Mouse (Mus musculus) gastrocnemius, postnatal 36 days (tissue): ENCODE measurements around the gene Ralgapb. TPM values are rescaled to one million over a fixed set of nuclear protein-coding genes. Genes with fewer than 3 reads are reported as not detected.
"Not testable (repeated sequence)": the region's sequence is repeated elsewhere in the genome, so short reads cannot be mapped to it uniquely, and the experiment has no call there.

Experiments
- DNase-seq, 2 experiments: peaks; one replicate each; pipeline ENCODE4 v3.0.0; 2022
- intact Hi-C: fragments of 180-260 bp; cut with DNase I; formaldehyde crosslinking; loops from one replicate; pipeline ENCODE4 v1.15.1; 2025
- total RNA-seq, 2 experiments: library from RNA; stranded (reverse); gene quantifications; 2 replicates each; pipeline ENCODE4 v1.2.3; 2021

The Ralgapb gene
- total RNA-seq, 2 experiments from 2014 or later, result 24.1 to 25.5 TPM

DNA sequence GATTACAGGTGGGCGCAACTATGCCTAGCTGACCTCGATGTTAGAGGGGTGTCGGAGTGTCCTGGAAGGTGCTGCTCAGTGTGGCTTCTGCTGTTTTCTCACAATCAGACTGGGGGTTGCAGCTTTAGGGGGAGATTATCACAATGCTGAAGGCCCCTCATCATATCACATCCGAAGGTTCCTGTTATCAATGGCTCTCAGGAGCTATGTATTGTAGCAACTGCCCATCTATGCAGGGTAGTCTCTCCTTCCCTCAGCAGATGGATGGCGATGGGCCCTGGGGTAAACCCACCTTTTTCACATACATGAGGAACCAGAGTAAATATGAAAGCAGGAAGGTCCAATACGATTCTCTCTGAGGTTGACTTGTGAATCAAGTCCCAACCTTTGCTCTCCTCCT, 13.3 kb upstream of the Ralgapb start:
- intact Hi-C loops, result no loop called here

DNA sequence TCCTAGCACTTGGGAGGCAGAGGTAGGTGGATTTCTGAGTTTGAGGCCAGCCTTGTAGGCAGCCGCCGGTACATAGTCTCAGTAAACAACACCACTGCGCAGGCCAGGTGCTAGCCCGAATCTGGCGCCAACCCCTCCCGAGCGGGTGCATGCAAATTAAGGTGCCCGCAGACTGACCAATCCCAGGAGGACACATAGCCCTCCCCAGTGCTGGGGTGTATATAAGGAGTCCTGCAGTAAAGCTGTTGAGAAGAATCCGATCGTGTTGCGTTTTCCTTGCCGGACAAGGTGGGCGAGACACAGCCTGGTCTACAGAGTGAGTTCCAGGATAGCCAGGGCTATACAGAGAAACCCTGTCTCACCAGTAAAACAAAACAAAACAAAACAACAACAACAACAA, 12.5 kb upstream of the Ralgapb start:
- DNase-seq, intact Hi-C loops: not testable (repeated sequence)

More for the DNA sequence above, 13.3 kb upstream of the Ralgapb start:
- no peak for DNase-seq

DNA sequence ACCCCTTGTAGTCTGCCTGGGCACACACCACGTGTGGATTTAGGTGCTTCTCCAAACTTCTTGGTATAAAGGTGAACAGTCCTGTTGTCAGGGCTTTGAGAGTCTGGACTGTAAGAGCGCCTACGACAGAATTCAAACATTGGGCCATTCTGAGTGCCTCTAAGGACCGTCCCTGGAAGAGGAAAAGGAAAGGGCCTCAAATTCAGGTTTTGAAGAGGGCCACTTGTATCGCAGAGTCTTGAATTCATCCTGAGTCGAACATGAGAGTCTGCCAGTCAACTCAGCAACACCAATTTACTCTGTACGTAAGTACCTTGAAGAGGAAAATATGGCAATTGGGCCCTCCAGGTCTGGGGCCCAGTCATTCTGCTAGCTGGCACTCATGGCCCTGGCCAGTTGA, 6.7 kb upstream of the Ralgapb start:
- intact Hi-C loops, result no loop called here
- DNase-seq, result no peak

DNA sequence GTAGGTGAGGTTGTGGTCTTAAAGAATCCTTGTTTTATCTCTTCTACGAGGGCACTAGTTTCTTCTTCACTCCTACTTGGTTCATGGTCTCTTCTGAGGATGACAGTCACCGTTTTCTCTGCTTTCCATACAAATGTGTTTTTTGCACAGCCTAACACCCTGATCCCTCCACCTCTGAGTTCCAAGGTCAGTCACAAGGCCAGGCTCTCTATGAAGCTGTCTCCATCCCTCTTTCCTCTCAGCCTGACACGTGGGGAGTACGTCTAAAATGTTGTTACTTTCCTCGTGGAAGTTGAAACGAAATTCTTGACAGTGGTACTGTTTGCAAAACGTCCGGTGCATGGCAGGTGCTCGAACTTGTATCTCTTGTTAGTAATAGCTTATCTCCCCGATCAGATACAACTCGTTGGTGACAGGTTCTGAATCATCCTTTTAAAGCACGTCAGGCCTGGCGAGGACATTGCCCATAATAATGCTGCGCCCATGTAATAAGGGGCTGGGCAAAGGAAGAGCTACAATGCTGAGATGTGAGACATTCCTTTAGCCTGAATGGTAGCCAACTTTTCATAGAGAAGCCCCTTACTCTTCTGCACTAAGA, 552 bp upstream of the Ralgapb start:
- intact Hi-C loops, result no loop called here
- DNase-seq, result no peak

DNA sequence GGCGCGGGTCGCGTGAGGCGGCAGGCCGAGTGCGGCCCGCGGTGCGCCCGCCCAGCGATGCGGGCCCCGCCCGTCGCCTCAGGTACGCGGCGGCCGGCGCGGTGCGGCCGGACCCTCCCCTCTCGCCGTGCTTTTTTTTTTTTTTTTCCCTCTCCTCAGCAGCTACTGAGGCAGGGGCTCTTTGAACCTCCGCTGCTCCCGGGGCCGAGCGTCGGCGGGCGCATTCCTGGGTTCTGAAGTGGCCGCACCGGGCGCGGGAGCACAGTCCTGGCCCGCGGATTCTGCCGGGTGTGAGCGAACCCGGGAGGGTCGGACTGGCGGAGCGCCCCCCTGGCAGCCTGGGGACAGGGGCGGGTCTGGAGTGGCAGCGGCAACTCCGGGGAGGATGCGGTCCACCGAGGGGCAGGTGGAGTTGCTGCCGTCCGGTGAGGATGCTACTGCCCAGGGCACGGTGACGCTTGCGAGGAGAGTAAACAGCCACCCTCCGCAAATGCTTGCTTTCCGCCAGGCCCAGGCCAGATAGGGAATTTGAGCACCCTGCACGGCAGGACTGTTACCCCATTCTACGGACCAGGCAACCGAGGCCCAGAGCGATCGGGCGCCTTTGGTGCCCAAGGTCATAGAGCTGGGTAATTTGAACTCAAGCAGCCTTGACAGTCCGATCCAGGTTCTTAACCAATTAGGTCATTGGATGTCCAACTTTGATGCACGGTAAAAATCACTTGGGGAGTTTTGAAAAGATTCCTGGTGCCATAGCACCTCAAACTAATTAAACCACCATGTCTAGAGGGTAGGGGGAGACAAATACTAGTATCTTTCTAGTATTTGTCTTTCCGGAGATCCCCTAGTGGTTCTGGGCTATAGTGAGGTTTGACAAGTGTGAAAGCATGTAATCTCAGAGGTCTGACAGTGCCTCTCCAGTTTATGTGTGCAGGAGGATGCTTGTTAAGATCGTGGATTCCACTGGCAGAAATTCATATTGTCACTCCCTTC, 670 bp downstream of the Ralgapb start:
- DNase-seq, result peak; percentile 15 to 37
- intact Hi-C loops, result no loop called here

DNA sequence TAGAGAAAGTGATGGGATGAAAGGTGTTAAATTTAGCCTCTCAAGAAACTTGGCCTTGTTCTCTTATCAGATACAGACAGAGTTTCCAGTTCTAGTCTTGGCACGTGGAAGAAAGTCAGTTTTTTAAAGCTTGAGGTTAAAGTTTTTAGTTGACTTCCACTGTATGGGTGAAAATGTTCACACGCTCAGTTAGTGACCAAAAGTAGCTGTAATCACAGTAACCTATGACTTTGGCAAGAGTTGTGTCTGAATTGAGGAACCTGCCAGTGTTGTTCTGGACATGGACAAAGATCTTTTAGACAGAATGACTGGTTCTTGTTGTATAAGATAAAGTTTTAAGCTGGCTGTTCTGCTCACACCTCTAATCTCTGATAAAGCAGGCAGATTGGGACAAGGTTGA, 3.6 kb downstream of the Ralgapb start:
- intact Hi-C loops, result no loop called here
- no peak for DNase-seq

DNA sequence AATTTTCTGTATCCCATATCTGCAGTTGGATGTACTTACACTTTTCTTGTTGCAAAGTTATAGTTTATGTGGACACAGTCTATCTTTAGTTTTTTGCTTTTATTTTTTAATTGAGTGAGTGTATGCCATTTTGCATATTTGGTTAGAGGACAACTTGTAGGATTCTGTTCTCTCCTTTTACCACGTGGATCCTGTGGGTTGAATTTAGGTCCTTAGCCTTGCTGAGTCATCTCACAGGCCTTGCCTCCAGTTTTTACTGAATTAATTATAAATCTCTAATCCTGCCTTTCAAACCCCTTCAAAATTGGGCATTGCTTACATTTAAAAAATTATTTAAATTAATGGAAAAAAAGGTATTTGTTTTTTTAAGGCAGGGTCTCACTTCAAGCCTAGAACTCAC, 6.2 kb downstream of the Ralgapb start:
- no peak for DNase-seq
- intact Hi-C loops, result no loop called here

DNA sequence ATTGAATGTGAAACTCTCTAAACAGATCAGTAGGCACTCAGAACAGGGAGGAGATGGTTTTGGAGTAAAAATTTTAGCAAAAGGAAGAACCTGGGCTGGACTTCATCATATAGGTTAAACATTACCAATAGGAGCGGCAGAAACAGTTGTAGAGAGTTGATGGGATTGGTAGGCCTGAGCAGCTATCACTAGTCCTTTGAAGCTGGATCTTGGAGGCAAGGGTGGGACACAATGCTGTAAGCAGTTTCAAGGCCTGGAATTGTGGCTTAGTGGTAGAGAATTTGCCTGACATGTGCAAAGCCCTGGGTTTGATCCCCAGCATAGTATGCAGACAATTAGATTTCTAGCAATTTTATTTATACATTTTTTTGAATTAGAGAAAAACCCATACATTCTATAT, 9.0 kb downstream of the Ralgapb start:
- intact Hi-C loops, result no loop called here
- DNase-seq, result no peak

DNA sequence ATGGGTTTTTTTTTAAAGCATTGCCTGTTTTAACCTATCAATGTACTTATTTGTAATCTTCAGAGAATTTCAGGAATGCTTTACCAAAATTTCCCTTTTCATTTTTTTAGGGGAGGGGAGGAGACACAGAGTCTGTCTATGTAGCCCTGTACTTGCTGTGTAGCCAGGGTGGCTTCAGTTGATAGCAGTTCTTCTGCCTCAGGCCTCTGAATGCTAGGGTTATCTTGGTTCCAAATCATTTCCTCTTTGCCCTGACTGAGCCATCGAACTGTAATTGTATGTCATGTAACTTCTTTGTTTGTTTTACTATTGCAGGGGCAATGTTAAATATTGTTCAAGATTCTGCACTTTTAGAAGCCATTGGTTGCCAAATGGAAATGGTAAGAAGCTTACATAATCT, 36.2 kb downstream of the Ralgapb start:
- no peak for DNase-seq
- intact Hi-C loops, result no loop called here

DNA sequence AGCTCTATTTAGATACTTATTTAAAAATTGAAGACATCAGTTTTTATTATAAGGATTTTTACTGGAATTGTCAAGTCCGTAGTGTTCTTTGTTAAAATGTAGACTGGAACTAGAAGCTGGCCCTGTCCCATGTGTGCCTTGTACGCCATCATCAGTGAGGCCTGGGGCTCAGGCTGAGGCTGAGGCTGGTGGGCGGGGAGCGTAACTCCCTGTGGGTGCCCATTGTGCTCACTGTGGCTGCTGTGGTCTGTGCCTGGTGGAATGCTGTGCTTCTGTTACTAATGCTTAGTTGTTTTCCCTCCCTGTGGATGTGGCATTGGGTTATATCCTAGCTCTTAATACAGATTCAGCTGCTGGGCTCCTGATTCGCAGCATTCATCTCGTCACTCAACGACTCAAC, 40.2 kb downstream of the Ralgapb start:
- DNase-seq, result no peak
- intact Hi-C loops, result no loop called here

DNA sequence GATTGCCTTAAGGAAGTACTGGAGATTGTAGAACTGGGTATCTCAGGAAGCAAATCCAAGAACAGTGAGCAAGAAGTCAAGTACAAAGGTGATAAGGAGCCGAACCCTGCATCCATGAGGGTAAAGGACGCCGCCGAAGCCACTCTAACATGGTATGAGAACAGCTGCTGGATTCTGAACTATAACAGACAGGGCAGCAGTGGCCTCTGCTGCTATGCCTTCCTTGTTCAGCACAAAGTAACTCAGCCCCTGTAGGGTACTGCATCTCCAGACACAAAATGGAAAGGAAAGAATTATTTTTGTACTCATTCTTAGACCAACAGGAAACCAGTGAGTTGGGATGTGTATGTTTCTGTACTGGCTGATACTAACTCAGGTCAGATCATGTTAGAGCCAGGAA, 46.8 kb downstream of the Ralgapb start:
- no peak for DNase-seq
- intact Hi-C loops, result no loop called here

DNA sequence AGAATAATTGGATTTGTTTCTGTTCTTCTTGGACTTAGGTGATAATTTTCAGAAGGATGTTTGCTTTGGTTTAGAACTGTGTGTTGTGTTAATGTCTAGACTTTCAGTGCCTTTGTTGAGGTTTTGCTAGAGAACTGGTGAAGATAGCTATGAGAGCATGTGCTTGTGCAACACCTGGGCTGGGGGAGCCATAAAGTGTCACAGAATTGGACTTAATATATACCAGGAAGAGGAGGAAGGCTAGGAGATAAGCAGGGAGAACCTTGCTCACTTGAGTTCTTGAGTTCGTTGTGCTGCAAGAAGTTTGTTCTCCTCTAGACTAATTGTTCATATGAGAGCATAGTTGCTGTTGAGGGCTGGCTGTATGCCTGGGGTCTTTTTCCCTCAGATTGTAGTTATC, 48.0 kb downstream of the Ralgapb start:
- intact Hi-C loops, result no loop called here
- no peak for DNase-seq

DNA sequence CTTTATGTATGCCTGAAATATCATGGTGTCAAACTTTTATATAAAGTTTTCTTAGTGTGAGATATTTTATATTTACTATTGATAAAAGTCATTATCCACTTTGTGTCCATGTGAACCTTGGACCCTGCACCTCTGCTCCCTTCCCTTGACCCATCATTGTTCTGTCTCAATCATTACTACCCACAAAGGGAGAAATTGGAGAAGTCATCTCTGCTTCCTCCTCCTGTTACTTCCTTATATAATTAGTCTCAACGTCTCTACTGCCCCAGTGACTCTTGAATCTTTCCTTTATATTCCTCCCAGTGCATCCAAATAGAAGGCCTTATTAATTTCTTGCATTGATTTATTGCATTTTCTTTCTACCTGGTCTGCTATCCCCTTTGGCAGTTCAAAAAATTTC, 52.8 kb downstream of the Ralgapb start:
- intact Hi-C loops, result no loop called here
- DNase-seq, result no peak

DNA sequence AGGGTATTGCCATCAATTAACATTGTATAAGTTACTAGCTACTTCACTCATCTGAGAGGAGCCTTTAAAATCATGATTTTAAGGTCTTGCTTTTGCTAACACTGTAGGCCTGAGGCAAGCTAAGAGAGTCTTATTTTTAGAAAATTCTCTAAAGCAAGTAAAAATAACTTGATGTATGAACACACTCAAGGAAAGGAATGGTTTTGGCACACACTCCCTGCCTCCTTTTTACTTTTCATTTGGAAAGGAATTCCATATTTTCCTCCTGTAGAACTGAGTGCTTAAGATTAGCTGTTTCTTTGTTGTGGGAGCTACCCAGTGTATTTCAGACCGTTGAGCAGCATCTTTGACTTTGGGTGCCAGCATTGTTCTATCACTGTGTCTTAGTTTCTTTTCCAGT, 64.5 kb downstream of the Ralgapb start:
- DNase-seq, result no peak
- intact Hi-C loops, result no loop called here

DNA sequence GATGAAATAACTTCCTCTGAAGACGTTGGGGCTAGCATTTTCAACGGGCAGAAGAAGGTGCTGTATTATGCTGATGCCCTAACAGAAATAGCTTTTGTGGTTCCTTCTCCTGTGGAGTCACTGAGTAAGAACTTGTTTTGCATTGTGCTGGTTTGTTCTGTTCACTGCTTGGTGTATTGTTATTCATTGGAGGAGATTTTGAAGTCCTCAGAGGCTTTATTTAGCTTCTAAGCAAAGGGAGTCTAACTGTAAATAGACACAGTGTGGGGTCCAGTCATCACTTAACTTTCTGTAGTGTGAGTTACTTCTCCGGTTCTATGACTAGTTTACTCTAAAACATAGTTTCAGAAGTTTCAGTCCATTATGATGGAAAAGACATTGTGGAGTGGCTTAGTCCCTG, 68.0 kb downstream of the Ralgapb start:
- intact Hi-C loops, result no loop called here
- DNase-seq, result no peak

DNA sequence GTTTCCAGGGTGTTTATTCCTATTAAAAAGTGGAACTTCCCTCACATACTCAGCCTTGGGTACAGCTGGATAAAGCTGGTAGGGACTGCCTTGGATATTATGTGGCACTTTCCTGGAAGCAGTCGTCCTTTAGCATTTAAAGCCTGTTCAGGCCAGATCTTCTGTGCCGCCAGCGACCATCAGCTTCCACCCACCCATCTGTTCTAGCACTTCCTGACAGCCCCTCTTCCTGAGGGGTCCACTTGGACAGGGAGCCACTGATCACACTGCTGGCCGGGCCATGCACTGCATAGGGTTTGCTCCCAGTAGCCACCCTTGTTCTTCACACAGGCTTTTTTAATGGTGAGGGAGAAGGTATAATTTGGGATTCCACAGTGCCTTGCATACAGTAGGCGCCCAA, 88.8 kb downstream of the Ralgapb start:
- intact Hi-C loops, result no loop called here
- no peak for DNase-seq

DNA sequence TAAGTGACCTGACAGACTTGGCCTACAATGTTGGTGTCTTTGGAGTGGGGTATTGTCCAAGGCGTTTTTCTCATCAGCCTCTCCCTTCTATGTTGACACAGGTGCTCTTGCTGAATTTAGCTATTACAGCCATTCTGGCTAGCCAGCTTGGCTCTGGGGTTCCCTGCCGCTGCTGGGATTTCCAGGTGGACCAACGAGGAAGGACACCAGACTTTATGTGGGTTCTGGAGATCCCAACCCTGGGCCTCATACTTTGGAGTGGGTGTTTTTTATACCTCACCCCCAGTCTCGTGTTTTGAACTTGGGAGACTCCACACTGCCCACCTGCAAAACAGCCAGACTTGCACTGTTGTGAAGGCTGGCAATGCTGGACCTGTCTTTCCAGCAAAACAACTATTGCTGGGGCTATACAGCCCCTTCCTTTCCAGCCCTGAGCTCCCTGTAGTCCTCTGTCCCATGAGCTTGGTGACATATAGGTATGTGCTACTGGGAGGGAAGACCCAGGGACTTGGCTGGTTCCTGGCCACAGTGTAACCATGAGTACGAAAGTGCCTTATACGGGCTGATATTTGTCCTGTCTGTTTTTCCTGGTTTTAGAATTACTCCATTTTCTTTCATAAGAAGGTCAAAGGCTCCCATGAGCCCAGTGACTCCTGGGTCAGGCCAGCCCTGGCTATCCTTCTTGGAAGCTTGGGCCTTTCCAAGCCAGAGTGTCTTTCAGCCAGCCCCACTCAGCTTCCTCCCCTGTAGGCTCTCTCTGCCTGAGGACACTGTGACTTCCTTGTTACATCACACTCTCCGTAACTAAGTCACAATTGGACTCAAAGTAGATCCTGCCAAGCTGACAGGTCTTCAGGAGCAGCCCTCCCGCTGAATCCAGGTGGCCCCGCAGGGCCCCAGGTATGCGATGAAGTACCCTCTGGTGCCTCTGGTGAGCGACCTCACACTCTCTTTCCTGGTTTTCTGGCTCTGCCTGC, 92.5 kb downstream of the Ralgapb start, which contains the start of gene Adig:
Adig (plus strand) TSS at position 777 of the 977 bp plus-strand sequence.
- DNase-seq, result no peak
- intact Hi-C loops, result no loop called here

DNA sequence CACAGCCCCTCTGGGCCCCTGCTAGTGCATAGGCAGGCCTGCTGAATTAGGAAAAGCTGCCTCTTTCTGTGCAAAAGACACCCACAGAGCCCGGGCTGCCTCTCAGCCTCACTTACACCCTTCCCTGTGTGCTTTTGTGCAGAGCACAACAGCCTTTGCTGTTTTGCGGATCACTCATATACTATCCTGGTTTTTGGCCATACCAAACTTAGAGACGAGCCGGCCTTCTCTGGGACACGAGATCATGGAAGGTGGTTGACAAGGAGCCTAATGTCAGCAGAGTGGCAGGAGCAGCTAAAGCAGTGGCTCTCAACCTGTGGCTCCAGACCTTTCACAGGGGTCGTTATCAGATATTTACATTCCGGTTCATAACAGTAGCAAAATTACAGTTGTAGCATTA, 93.6 kb downstream of the Ralgapb start:
- no peak for DNase-seq
- intact Hi-C loops, result no loop called here

DNA sequence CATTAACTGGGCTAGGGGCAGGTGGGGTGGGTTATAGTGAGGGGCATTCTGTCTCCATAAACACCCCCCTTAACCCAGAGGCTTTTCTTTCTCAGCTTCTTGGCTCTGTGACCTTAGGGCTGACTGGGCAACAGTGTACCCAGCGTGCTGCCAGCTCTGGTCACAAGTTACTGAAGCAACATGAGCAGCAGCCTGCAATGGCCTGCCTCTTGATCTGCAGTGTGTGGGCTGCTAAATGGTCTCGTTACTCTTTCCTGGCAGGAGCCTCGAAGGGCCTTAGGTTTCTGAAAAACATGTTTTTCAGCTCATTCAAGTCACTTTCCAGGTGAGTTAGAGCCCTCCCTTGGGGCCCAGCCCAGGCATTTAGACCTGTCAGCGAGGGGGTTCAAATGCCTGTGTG, 94.0 kb downstream of the Ralgapb start:
- intact Hi-C loops, result no loop called here
- no peak for DNase-seq

DNA sequence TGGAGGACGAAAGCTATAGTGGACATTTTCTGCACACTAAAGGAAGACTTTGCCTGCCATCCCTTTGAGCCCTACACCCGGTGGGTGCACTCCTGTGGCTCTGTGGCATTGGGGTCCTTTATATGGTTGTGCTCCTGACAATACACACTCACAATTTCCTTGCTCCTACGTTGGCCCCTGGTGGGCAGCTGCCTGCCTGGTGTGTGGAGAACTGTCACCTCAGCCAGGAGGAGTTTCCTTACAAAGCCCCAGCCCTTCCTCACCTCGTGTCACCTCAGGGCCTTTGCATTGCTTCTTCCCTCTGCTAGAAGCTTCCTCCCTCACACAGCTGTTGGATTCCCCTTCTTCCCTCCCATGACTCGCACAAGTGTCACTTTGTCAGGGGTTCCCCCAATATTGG, 96.8 kb downstream of the Ralgapb start:
- DNase-seq, result no peak

DNA sequence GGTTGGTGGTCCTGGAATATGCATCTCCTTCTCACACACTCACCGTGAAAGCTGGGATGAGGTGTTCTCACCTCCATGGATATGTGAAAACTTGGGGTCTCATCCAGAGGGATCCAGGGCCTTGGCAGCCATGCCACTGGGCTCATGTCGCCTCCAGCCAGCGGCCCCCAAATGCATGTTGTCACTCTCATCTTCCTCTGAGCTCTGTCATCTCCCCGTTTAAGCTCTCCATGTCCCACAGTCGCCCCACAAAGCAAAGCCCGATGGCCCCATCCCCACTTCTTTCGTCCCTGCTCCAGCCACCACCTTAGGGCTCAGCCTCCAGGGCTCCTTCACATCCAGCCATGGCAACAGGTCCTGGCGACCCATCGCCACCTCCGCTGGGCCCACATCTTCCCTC, 97.4 kb downstream of the Ralgapb start:
- intact Hi-C loops, result no loop called here
- no peak for DNase-seq

More for the DNA sequence above, 96.8 kb downstream of the Ralgapb start:
- intact Hi-C loops, result no loop called here
